Mouse (Mus musculus): Measurements from ENCODE around the gene Mylk. TPM values are rescaled to one million over a fixed set of nuclear protein-coding genes. Genes with fewer than 3 reads are reported as not detected.
A peak's percentile ranks its signal among the peaks of the same experiment; 100 is the strongest.

Mylk gene
- polyA plus RNA-seq, 1 experiment from 2014 or later, result 3.9 TPM

DNA sequence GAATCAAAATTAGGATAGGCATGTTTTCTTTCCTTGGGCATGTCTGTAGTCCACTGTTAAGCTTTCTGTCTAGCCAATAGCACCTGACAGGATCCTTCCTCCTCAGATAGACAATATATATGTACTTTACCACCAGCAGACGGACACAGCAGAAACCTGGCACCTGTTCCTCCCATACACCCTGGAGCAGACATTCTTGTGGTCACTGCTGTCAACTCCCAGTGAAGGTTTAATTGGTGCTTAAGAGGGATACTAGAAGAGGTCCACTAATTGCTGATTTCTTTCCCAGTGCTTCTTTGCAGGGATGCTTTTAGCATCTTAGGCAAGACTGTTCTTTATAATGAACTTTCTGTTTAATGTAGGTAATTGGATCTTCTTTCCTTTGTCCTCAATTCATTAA lies 37.4 kb downstream of the Mylk start:
- no peaks in the 10 kb centered on the region; the same call in 1 of the 2 replicates for H3K4me1 ChIP-seq (replicated peaks; ENCODE audit: control insufficient read depth, insufficient read depth, low read length)
- no peaks in the 10 kb centered on the region for H3K36me3 ChIP-seq (ENCODE audit: control insufficient read depth, insufficient read depth, low read length)
- no peak overlapping the region for H3K27ac ChIP-seq (ENCODE audit: low read depth, low read length)
- H3K4me3 ChIP-seq (ENCODE audit: low read depth, low read length), result no peak overlapping the region
- no peaks in the 10 kb centered on the region for H3K27me3 ChIP-seq (ENCODE audit: control insufficient read depth, insufficient read depth, low read length)
- DNase-seq (ENCODE audit: low spot score) (no peak), ATAC-seq (replicated peaks; ENCODE audit: low FRiP score) (no peak)
- no peaks in the 10 kb centered on the region for H3K9me3 ChIP-seq (ENCODE audit: control insufficient read depth, low read length)
- H3K9ac ChIP-seq (ENCODE audit: low read length), result no peak overlapping the region
- no peak overlapping the region for H3K4me2 ChIP-seq (ENCODE audit: low read depth, low read length, severe bottlenecking)
- 24% methylated on average over 1 of the region's 1 CpGs for WGBS

DNA sequence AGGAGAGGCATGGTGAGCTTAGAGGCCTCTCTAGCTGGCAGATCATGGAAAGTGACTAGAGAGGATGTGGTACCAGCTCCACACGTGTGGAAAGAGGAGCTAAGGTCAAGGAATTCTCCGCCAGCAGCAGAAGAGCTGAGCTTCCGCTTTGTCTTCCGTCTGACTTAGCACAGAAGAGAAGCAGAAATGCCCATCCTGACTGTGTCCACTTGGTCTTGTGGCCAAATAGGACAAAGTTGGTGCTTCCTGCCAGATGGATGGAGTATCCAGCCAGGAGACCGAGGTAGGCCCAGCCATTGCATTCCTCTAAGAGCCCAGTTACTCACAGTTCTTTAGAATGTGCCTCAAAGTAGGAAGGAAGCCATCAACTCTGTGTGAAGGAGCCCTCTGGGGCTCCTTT lies 38.5 kb downstream of the Mylk start:
- 89% methylated on average over 5 of the region's 5 CpGs for WGBS
- no peaks in the 10 kb centered on the region for H3K36me3 ChIP-seq (ENCODE audit: control insufficient read depth, insufficient read depth, low read length)
- DNase-seq (ENCODE audit: low spot score) (no peak), ATAC-seq (replicated peaks; ENCODE audit: low FRiP score) (no peak)
- no peaks in the 10 kb centered on the region; the same call in 1 of the 2 replicates for H3K4me1 ChIP-seq (replicated peaks; ENCODE audit: control insufficient read depth, insufficient read depth, low read length)
- no peak overlapping the region for H3K4me2 ChIP-seq (ENCODE audit: low read depth, low read length, severe bottlenecking)
- no peak overlapping the region for H3K4me3 ChIP-seq (ENCODE audit: low read depth, low read length)
- H3K27me3 ChIP-seq (ENCODE audit: control insufficient read depth, insufficient read depth, low read length), result no peaks in the 10 kb centered on the region
- no peak overlapping the region for H3K27ac ChIP-seq (ENCODE audit: low read depth, low read length)
- no peaks in the 10 kb centered on the region for H3K9me3 ChIP-seq (ENCODE audit: control insufficient read depth, low read length)
- H3K9ac ChIP-seq (ENCODE audit: low read length), result no peak overlapping the region

DNA sequence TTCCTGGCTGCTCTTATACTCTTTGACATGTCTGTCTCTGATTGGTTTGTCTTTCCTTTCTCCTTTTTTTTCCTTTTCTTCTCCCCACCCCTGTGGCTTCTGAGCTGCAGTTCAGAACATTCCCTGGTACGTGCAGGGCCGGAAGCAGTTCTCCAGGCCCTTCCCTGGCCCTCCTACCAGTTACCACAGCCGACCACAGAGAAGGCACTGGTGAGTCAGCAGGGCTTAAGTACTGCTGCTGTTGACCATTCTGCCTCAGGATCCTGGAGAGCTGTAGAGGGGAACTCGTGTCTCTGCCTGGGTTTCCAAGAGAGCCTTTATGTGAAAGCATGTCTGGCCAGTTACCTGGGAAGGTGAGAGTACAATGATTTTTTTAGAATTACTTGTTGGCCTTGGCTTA lies 39.7 kb downstream of the Mylk start:
- ATAC-seq (replicated peaks; ENCODE audit: low FRiP score), result no peak
- no peak overlapping the region for H3K4me3 ChIP-seq (ENCODE audit: low read depth, low read length)
- no peak for DNase-seq (ENCODE audit: low spot score)
- no peak overlapping the region for H3K4me2 ChIP-seq (ENCODE audit: low read depth, low read length, severe bottlenecking)
- no peaks in the 10 kb centered on the region for H3K36me3 ChIP-seq (ENCODE audit: control insufficient read depth, insufficient read depth, low read length)
- H3K27me3 ChIP-seq (ENCODE audit: control insufficient read depth, insufficient read depth, low read length), result no peaks in the 10 kb centered on the region
- H3K27ac ChIP-seq (ENCODE audit: low read depth, low read length), result no peak overlapping the region
- no peak overlapping the region for H3K9ac ChIP-seq (ENCODE audit: low read length)
- H3K9me3 ChIP-seq (ENCODE audit: control insufficient read depth, low read length), result no peaks in the 10 kb centered on the region
- WGBS, result 73% methylated on average over 4 of the region's 4 CpGs
- no peaks in the 10 kb centered on the region; the same call in 1 of the 2 replicates for H3K4me1 ChIP-seq (replicated peaks; ENCODE audit: control insufficient read depth, insufficient read depth, low read length)

DNA sequence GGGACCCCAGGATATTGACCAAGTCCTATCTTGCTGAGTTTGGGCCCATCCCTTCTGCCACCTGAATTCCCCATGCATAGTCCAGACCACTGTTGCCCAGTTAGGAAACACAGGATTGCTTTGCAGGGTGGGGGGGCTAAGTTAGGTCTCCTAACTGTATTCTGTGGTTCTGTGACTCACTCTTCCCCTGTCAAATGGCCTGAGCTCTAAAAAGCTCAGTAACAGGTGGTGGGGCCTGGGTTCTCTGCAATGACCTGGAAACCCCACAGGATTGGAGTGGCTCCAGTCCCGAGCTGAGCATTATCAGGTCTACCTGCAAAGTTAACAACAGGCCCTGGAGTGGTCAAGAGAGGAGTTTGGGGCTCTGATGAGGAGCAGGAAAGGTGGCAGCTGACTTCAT lies 47.5 kb downstream of the Mylk start:
- H3K9me3 ChIP-seq (ENCODE audit: control insufficient read depth, low read length), result no peaks in the 10 kb centered on the region
- no peaks in the 10 kb centered on the region for H3K36me3 ChIP-seq (ENCODE audit: control insufficient read depth, insufficient read depth, low read length)
- H3K27me3 ChIP-seq (ENCODE audit: control insufficient read depth, insufficient read depth, low read length), result no peaks in the 10 kb centered on the region
- H3K27ac ChIP-seq (ENCODE audit: low read depth, low read length), result no peak overlapping the region
- ATAC-seq (replicated peaks; ENCODE audit: low FRiP score) (no peak), DNase-seq (ENCODE audit: low spot score) (no peak)
- no peaks in the 10 kb centered on the region for H3K4me1 ChIP-seq (replicated peaks; ENCODE audit: control insufficient read depth, insufficient read depth, low read length)
- no peak overlapping the region for H3K4me2 ChIP-seq (ENCODE audit: low read depth, low read length, severe bottlenecking)
- no peak overlapping the region for H3K9ac ChIP-seq (ENCODE audit: low read length)
- 37% methylated on average over 1 of the region's 1 CpGs for WGBS
- H3K4me3 ChIP-seq (ENCODE audit: low read depth, low read length), result no peak overlapping the region

DNA sequence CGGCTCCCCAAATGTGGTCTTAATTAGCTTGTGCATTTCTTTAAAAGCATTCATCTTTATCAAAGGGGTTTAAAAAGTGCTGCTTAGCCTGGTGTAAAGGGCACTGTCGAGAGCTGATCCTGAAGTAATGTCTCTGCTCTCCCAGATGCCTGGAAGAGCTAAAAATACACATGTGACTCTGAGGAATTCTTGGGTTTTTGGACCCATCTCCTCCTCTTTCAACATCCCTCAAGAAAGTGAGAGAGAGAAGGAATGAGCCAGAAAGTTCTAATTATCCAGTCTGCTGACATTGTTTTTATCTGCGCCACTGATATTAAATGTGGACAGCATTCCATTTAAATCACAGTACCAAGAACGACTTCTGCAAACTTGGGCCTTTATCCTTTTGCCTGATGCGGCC lies 48.0 kb downstream of the Mylk start:
- WGBS, result 48% methylated on average over 5 of the region's 5 CpGs

DNA sequence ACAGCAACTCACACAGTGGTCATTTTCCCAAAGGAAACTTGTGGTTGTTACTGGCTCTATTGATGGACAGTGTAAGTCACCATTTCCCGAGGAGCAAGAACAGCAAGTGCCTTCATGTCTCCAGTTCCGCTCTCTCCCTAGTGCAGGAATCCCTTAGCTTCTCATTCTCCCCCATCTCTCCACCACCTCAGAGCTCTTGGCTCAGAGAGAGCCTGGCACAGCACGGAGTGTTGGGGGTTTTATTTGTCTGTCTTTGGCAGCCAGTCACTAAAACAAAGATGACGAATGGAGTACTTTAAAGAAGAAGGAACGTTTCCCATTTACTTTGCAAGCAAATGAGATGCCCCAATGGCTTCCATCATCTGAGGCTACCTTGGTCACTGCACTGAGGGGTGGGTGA lies 56.2 kb downstream of the Mylk start:
- H3K4me1 ChIP-seq (replicated peaks; ENCODE audit: control insufficient read depth, insufficient read depth, low read length), result no peaks in the 10 kb centered on the region
- no peaks in the 10 kb centered on the region for H3K9me3 ChIP-seq (ENCODE audit: control insufficient read depth, low read length)
- H3K9ac ChIP-seq (ENCODE audit: low read length), result no peak overlapping the region
- no peaks in the 10 kb centered on the region for H3K36me3 ChIP-seq (ENCODE audit: control insufficient read depth, insufficient read depth, low read length)
- no peak overlapping the region for H3K4me2 ChIP-seq (ENCODE audit: low read depth, low read length, severe bottlenecking)
- no peak for DNase-seq (ENCODE audit: low spot score)
- H3K27me3 ChIP-seq (ENCODE audit: control insufficient read depth, insufficient read depth, low read length), result no peaks in the 10 kb centered on the region
- ATAC-seq (replicated peaks; ENCODE audit: low FRiP score), result no peak
- H3K27ac ChIP-seq (ENCODE audit: low read depth, low read length), result no peak overlapping the region
- WGBS, result 88% methylated on average over 5 of the region's 5 CpGs
- H3K4me3 ChIP-seq (ENCODE audit: low read depth, low read length), result no peak overlapping the region

More for the DNA sequence above, 48.0 kb downstream of the Mylk start:
- H3K36me3 ChIP-seq (ENCODE audit: control insufficient read depth, insufficient read depth, low read length), result no peaks in the 10 kb centered on the region
- H3K27ac ChIP-seq (ENCODE audit: low read depth, low read length), result no peak overlapping the region
- H3K4me2 ChIP-seq (ENCODE audit: low read depth, low read length, severe bottlenecking), result no peak overlapping the region
- ATAC-seq (replicated peaks; ENCODE audit: low FRiP score) (no peak), DNase-seq (ENCODE audit: low spot score) (no peak)
- H3K27me3 ChIP-seq (ENCODE audit: control insufficient read depth, insufficient read depth, low read length), result no peaks in the 10 kb centered on the region
- H3K4me1 ChIP-seq (replicated peaks; ENCODE audit: control insufficient read depth, insufficient read depth, low read length), result no peaks in the 10 kb centered on the region
- no peaks in the 10 kb centered on the region for H3K9me3 ChIP-seq (ENCODE audit: control insufficient read depth, low read length)
- no peak overlapping the region for H3K9ac ChIP-seq (ENCODE audit: low read length)
- H3K4me3 ChIP-seq (ENCODE audit: low read depth, low read length), result no peak overlapping the region

DNA sequence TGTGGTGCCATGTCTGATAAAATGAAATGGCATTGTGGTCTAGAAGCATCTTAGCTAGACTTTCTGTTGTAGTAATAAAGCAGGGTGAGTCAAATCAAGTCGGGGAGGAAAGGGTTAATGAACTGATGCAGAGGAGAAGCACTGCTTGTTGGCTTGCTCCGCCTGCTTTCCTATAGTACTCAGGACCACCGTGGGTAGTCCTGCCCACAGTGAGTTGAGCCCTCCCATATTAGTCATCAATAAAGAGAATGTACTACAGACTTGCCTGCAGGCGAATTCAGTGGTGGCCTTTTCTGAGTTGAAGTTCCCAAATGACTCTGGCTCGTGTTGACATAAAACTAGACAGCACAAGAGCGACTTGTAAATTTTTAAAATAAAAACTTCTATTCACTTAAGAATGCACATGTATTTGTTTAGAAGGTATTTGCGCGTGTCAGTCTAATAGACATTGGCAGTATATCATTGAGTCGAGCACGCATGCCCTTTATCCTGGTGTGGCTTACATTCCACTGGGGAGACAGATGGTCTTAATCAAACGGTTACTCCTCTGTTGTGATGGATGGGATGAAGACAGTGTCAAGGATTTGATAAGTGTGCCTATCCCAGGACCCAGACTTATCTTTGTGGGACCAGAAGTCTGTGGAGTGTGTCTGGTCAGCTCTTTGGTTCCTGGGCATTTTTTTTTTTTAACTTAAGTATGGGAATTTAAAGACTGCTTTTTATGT lies 59.4 kb downstream of the Mylk start:
- no peak for ATAC-seq (replicated peaks; ENCODE audit: low FRiP score)

DNA sequence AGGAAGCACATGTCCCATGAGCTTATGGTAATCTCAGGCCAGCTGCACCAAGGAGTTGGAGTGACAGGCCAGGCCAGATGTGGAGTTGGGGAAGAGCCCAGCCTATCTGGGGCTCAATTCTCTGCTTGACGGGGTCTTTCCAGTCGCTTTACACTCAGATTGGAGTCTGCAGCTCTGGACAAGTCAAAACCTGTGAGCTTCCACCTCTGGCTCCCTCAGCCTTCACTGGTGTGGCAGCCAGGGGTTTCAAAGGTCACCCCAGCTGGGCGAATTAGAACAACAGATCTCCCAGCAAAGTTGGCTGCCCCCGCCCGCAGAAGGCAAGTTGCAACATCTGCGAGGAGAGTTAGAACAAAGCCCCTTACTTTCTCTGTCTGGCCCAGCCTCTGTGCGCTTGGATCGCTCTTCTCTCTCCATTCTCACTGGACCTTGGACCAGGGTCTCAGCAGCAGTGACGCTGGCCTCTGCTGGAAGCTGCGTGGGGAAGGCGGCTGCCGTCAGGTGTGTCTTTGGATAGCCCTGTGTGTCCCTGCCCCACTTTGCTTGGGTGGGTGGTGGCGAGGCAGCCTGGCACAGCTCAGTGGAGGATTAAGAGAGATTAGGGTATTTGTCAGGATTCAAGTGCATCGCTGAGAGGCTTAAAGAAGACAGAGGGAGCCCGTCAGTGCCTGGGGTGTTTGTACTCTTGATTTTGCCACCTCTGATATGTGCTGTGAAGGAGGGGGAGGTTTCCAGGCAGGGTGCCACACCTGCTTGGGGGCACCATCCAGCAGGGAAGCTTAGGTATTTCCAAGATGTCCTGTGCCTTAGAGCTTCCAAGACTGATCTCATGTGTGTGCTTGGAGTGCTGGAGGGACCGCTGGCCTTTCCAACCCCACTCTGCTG lies 62.1 kb downstream of the Mylk start:
- H3K4me3 ChIP-seq (ENCODE audit: low read depth, low read length), result no peak overlapping the region
- H3K9me3 ChIP-seq (ENCODE audit: control insufficient read depth, low read length), result no peaks in the 10 kb centered on the region
- no peak overlapping the region for H3K9ac ChIP-seq (ENCODE audit: low read length)
- H3K27me3 ChIP-seq (ENCODE audit: control insufficient read depth, insufficient read depth, low read length), result 0 out of 2 replicates have a peak, but pooled peaks cover 2% of the 10 kb centered on the region
- 10% methylated on average over 16 of the region's 16 CpGs for WGBS
- DNase-seq (ENCODE audit: low spot score) (peak; percentile 57), ATAC-seq (replicated peaks; ENCODE audit: low FRiP score) (no peak)
- peaks cover 7% of the 10 kb centered on the region for H3K4me1 ChIP-seq (replicated peaks; ENCODE audit: control insufficient read depth, insufficient read depth, low read length)
- H3K36me3 ChIP-seq (ENCODE audit: control insufficient read depth, insufficient read depth, low read length), result no peaks in the 10 kb centered on the region
- no peak overlapping the region for H3K27ac ChIP-seq (ENCODE audit: low read depth, low read length)
- 0 out of 2 replicates have a peak overlapping the region, but pooled peaks have one; percentile 26 for H3K4me2 ChIP-seq (ENCODE audit: low read depth, low read length, severe bottlenecking)

More for the DNA sequence above, 59.4 kb downstream of the Mylk start:
- Histone ChIP-seq H3K9me3 (ENCODE audit: control insufficient read depth, low read length) (no peaks in the 10 kb centered on the region), H3K9ac (ENCODE audit: low read length) (no peak overlapping the region), H3K27ac (ENCODE audit: low read depth, low read length) (no peak overlapping the region), H3K27me3 (ENCODE audit: control insufficient read depth, insufficient read depth, low read length) (0 out of 2 replicates have a peak, but pooled peaks cover 2% of the 10 kb centered on the region), H3K4me2 (ENCODE audit: low read depth, low read length, severe bottlenecking) (no peak overlapping the region), H3K36me3 (ENCODE audit: control insufficient read depth, insufficient read depth, low read length) (no peaks in the 10 kb centered on the region), H3K4me1 (replicated peaks; ENCODE audit: control insufficient read depth, insufficient read depth, low read length) (peaks cover 7% of the 10 kb centered on the region), H3K4me3 (ENCODE audit: low read depth, low read length) (no peak overlapping the region)
- no peak for DNase-seq (ENCODE audit: low spot score)
- WGBS, result 61% methylated on average over 11 of the region's 11 CpGs
